Mouse (Mus musculus) neural tube, embryonic 15.5 days (tissue): ENCODE results near the gene Spns3. TPM values are rescaled to one million over a fixed set of nuclear protein-coding genes. Genes with fewer than 3 reads are reported as not detected.
A peak's percentile ranks its signal among the peaks of the same experiment; 100 is the strongest.

Source experiments
- ATAC-seq: fragments of 200-750 bp; cut with Nextera tagmentation; 2 replicates; pipeline ENCODE4 v1.8.0; 2017; ENCODE audit warnings: mild to moderate bottlenecking, moderate TSS enrichment, moderate library complexity; ENCODE audit not compliant: low FRiP score
- H3K27ac ChIP-seq: fragments of 300-500 bp; sonication (generic); replicated peaks from 2 replicates; pipeline ENCODE4 v1.5.1; 2015; ENCODE audit warnings: mild to moderate bottlenecking, inconsistent platforms
- H3K27me3 ChIP-seq: fragments of 300-500 bp; sonication (generic); replicated peaks from 2 replicates; pipeline ENCODE4 v1.6.1; 2015; ENCODE audit warnings: inconsistent platforms
- H3K36me3 ChIP-seq: fragments of 300-500 bp; sonication (generic); 2 replicates; pipeline ENCODE4 v1.6.1; 2015; ENCODE audit warnings: inconsistent platforms
- H3K4me1 ChIP-seq: fragments of 300-500 bp; sonication (generic); 2 replicates; pipeline ENCODE4 v1.6.1; 2015; ENCODE audit warnings: inconsistent platforms
- H3K4me2 ChIP-seq: fragments of 300-500 bp; sonication (generic); 2 replicates; pipeline ENCODE4 v1.6.1; 2015; ENCODE audit warnings: inconsistent platforms, mild to moderate bottlenecking, moderate library complexity
- H3K4me3 ChIP-seq: fragments of 300-500 bp; sonication (generic); replicated peaks from 2 replicates; pipeline ENCODE4 v1.5.1; 2015; ENCODE audit warnings: mild to moderate bottlenecking, inconsistent platforms
- H3K9ac ChIP-seq: fragments of 300-500 bp; sonication (generic); replicated peaks from 2 replicates; pipeline ENCODE4 v1.6.1; 2015; ENCODE audit warnings: mild to moderate bottlenecking, inconsistent platforms
- H3K9me3 ChIP-seq: fragments of 300-500 bp; sonication (generic); replicated peaks from 2 replicates; pipeline ENCODE4 v1.6.1; 2016; ENCODE audit warnings: inconsistent platforms
- WGBS: fragments of 180-500 bp; shearing (Covaris S2); methylation state at CpG from one replicate; pipeline ENCODE4 v1.1.7; 2015; ENCODE audit warnings: mixed read lengths; 5-methylcytosine and 5-hydroxymethylcytosine counted together
- polyA plus RNA-seq: library from polyadenylated mRNA; unstranded; fragments of >200 nt; fragmentation: Nextera tagmentation; extraction: Ambion mirVana; gene quantifications from 2 replicates; pipeline ENCODE4 v1.2.1, GENCODE M21; 2015

Gene Spns3
- polyA plus RNA-seq, 1 experiment from 2014 or later: 0.06 TPM

GRCm38 (mm10) chr11:72489397-72489796 lies 60.9 kb downstream of the Spns3 start:
- H3K9ac ChIP-seq: peak overlapping the region; percentile 87
- H3K4me2 ChIP-seq: peak overlapping the region; percentile 74
- H3K9me3 ChIP-seq: no peaks in the 10 kb centered on the region
- peaks cover 54% of the 10 kb centered on the region for H3K4me1 ChIP-seq
- WGBS: under 1% methylated on average over 20 of the region's 42 CpGs
- ATAC-seq: peak; percentile 42
- H3K27ac ChIP-seq: peak overlapping the region; percentile 91
- H3K4me3 ChIP-seq: peak overlapping the region; percentile 73
- H3K36me3 ChIP-seq: no peaks in the 10 kb centered on the region
- H3K27me3 ChIP-seq: no peaks in the 10 kb centered on the region

DNA sequence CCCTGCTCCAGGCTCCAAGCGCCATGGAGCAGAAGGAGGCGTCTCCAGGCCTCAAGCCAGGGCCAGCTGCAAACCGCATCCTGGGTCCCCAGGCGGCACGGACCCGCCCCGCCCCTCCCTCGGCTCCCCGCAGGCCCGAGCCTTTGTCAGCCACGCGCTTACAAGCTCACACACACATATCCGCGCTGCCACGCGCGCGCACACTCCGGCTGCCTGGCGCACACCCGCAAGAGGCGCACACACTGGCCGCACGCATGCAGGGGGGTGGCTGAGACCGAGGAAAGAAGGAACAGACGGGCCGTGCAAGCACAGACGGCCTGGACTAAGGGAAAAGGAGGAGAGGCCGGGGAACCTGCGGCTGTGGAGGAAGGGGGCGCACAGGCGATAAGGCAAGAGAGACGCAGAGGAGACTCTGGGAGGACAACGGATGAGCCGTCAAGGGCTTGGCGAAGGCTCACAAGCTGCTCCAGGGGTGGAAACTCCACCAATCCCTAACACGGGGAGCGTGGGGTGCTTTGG lies 61.5 kb downstream of the Spns3 start:
- WGBS: 1% methylated on average over 38 of the region's 38 CpGs
- H3K4me1 ChIP-seq: peaks cover 54% of the 10 kb centered on the region

GRCm38 (mm10) chr11:72487739-72488138 lies 62.6 kb downstream of the Spns3 start:
- no peak for ATAC-seq
- peak overlapping the region; percentile 73 for H3K4me3 ChIP-seq
- H3K4me1 ChIP-seq: peaks cover 56% of the 10 kb centered on the region
- no peaks in the 10 kb centered on the region for H3K9me3 ChIP-seq
- H3K9ac ChIP-seq: peak overlapping the region; percentile 87; the same call in 1 of the 2 replicates
- no peak overlapping the region for H3K27ac ChIP-seq
- 93% methylated on average over 2 of the region's 2 CpGs for WGBS
- H3K27me3 ChIP-seq: no peaks in the 10 kb centered on the region
- peak overlapping the region; percentile 74 for H3K4me2 ChIP-seq
- H3K36me3 ChIP-seq: no peaks in the 10 kb centered on the region

More for the DNA sequence above, 61.5 kb downstream of the Spns3 start:
- no peaks in the 10 kb centered on the region for H3K36me3 ChIP-seq
- H3K27me3 ChIP-seq: no peaks in the 10 kb centered on the region
- no peaks in the 10 kb centered on the region for H3K9me3 ChIP-seq
- H3K4me3 ChIP-seq: peak overlapping the region; percentile 73
- H3K9ac ChIP-seq: peak overlapping the region; percentile 87
- peak overlapping the region; percentile 91 for H3K27ac ChIP-seq
- ATAC-seq: peak; percentile 84
- H3K4me2 ChIP-seq: peak overlapping the region; percentile 74

DNA sequence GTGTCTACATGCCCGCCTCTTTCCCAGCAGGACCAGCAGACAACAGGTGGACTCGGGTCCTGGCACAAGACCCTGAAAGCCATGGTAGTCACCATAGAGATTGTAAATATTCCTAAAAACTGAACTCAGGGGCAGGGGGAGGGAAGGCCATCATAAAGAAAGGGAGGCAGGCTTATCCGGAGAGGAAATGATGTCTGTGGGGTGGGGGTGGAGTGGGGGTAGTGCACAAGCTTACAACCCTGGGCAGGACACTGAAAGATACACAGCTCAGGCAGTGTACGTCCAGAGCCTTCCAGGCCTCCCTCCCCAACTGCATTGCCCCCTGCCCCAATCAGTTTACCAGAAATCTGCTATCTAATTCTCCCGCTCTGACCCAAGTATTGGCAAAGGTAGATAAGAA lies 63.1 kb downstream of the Spns3 start:
- peak overlapping the region; percentile 74 for H3K4me2 ChIP-seq
- H3K27me3 ChIP-seq: no peaks in the 10 kb centered on the region
- 48% methylated on average over 5 of the region's 5 CpGs for WGBS
- peak overlapping the region; percentile 73 for H3K4me3 ChIP-seq
- H3K9me3 ChIP-seq: no peaks in the 10 kb centered on the region
- peak overlapping the region; percentile 87; the same call in 1 of the 2 replicates for H3K9ac ChIP-seq
- H3K4me1 ChIP-seq: peaks cover 62% of the 10 kb centered on the region
- no peak for ATAC-seq
- no peaks in the 10 kb centered on the region for H3K36me3 ChIP-seq
- no peak overlapping the region for H3K27ac ChIP-seq

- Histone ChIP-seq H3K27ac (no peak overlapping the region), H3K4me1 (peaks cover 62% of the 10 kb centered on the region)
These were observed 64.3 kb downstream of the Spns3 start for GRCm38 (mm10) chr11:72485960-72486359.

GRCm38 (mm10) chr11:72485157-72485556 lies 65.1 kb downstream of the Spns3 start:
- Histone ChIP-seq H3K36me3 (no peaks in the 10 kb centered on the region), H3K4me2 (no peak overlapping the region), H3K9ac (no peak overlapping the region), H3K4me1 (peaks cover 59% of the 10 kb centered on the region), H3K4me3 (no peak overlapping the region), H3K27ac (peak overlapping the region; percentile 1; the same call in 1 of the 2 replicates), H3K27me3 (no peaks in the 10 kb centered on the region), H3K9me3 (no peaks in the 10 kb centered on the region)
- 39% methylated on average over 5 of the region's 5 CpGs for WGBS
- no peak for ATAC-seq

More at GRCm38 (mm10) chr11:72485960-72486359, 64.3 kb downstream of the Spns3 start:
- Histone ChIP-seq H3K27me3 (no peaks in the 10 kb centered on the region), H3K4me3 (no peak overlapping the region), H3K9me3 (no peaks in the 10 kb centered on the region), H3K36me3 (no peaks in the 10 kb centered on the region), H3K4me2 (no peak overlapping the region), H3K9ac (no peak overlapping the region)
- WGBS: 76% methylated on average over 11 of the region's 11 CpGs
- no peak for ATAC-seq

DNA sequence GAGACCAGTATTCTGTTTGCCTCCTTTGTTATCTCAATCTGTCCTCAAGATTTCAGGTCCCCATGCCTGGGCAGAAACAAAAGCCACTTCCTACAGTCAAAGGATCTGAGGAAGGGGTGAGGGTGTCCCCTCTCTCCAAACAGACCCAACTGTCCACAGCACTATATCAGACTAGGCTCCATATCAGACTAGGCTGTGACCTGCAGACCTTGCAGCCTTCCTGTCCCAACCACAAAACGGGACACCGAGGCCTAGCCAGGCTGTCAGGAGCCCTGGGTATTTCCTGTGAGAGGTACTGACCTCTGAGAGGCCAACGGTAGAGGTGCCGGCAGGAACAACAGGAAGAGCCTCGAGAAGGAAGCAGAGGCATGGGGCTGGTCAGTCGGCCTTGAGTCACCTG lies 65.8 kb downstream of the Spns3 start:
- H3K4me3 ChIP-seq: no peak overlapping the region
- no peaks in the 10 kb centered on the region for H3K36me3 ChIP-seq
- no peaks in the 10 kb centered on the region for H3K9me3 ChIP-seq
- H3K4me2 ChIP-seq: no peak overlapping the region
- no peaks in the 10 kb centered on the region for H3K27me3 ChIP-seq
- 68% methylated on average over 6 of the region's 6 CpGs for WGBS
- no peak for ATAC-seq
- H3K27ac ChIP-seq: no peak overlapping the region
- H3K9ac ChIP-seq: no peak overlapping the region
- peaks cover 56% of the 10 kb centered on the region for H3K4me1 ChIP-seq

DNA sequence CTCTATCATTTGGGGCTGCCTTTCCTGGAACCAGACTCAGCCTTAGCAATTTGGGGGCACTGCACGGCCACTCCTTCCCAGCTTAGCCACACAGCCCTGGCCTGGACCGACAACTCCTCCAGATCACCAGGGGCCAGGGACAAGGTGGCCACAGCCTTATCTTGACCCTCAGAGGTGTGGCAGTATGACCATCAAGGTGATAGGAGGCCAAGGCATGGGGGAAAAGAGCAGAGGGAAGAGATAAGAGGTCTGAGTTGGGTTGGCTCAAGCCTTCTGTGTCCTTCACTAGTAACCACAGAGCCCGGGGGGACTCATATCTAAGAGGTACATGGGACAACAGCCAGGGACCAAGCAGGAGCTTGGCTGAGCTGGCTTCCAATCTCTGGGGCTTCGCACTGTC lies 68.4 kb downstream of the Spns3 start:
- no peaks in the 10 kb centered on the region for H3K27me3 ChIP-seq
- no peak overlapping the region for H3K9ac ChIP-seq
- 92% methylated on average over 4 of the region's 4 CpGs for WGBS
- no peaks in the 10 kb centered on the region for H3K36me3 ChIP-seq
- H3K9me3 ChIP-seq: no peaks in the 10 kb centered on the region
- no peak for ATAC-seq
- no peak overlapping the region for H3K4me2 ChIP-seq
- peaks cover 49% of the 10 kb centered on the region for H3K4me1 ChIP-seq
- no peak overlapping the region for H3K27ac ChIP-seq
- no peak overlapping the region for H3K4me3 ChIP-seq

GRCm38 (mm10) chr11:72481313-72481712 lies 69.0 kb downstream of the Spns3 start:
- Histone ChIP-seq H3K27ac (no peak overlapping the region), H3K4me2 (no peak overlapping the region), H3K9ac (no peak overlapping the region), H3K4me1 (peaks cover 49% of the 10 kb centered on the region), H3K9me3 (no peaks in the 10 kb centered on the region), H3K27me3 (no peaks in the 10 kb centered on the region), H3K36me3 (no peaks in the 10 kb centered on the region), H3K4me3 (no peak overlapping the region)
- no peak for ATAC-seq
- WGBS: 73% methylated on average over 5 of the region's 5 CpGs

GRCm38 (mm10) chr11:72479499-72479898 lies 70.8 kb downstream of the Spns3 start:
- 0 out of 2 replicates have a peak, but pooled peaks cover 1% of the 10 kb centered on the region for H3K36me3 ChIP-seq
- peaks cover 43% of the 10 kb centered on the region for H3K4me1 ChIP-seq
- H3K4me3 ChIP-seq: no peak overlapping the region
- ATAC-seq: no peak
- no peak overlapping the region for H3K4me2 ChIP-seq
- no peak overlapping the region for H3K9ac ChIP-seq
- H3K9me3 ChIP-seq: no peaks in the 10 kb centered on the region
- H3K27me3 ChIP-seq: no peaks in the 10 kb centered on the region
- WGBS: 82% methylated on average over 2 of the region's 2 CpGs
- no peak overlapping the region for H3K27ac ChIP-seq

DNA sequence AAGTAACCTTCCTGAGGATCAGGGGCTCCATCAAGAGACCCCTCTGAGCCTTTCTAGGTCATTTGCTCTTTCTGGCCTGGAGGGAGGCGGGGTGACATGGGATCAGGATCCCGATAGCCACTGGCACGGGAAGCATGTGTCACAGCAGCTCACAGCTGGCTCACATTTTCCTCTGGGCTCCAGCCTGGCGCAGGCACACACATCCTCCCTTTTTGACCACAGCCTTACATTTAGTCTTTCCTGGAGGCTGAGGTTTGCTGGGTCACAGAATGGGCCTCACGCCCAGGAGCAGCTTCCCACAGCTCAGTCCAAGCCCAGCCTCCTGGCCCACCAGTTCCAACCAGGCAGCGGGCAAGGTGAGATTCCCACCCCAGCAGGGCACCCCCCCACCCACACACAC lies 72.1 kb downstream of the Spns3 start:
- H3K27me3 ChIP-seq: no peaks in the 10 kb centered on the region
- no peak overlapping the region for H3K9ac ChIP-seq
- ATAC-seq: no peak
- H3K4me2 ChIP-seq: no peak overlapping the region
- H3K27ac ChIP-seq: 0 out of 2 replicates have a peak overlapping the region, but pooled peaks have one; percentile 37
- peaks cover 7% of the 10 kb centered on the region; the same call in 1 of the 2 replicates for H3K36me3 ChIP-seq
- no peaks in the 10 kb centered on the region for H3K9me3 ChIP-seq
- H3K4me1 ChIP-seq: peaks cover 43% of the 10 kb centered on the region
- H3K4me3 ChIP-seq: no peak overlapping the region
- 82% methylated on average over 6 of the region's 6 CpGs for WGBS

GRCm38 (mm10) chr11:72477653-72478052 lies 72.7 kb downstream of the Spns3 start:
- WGBS: 92% methylated on average over 1 of the region's 1 CpGs
- Histone ChIP-seq H3K36me3 (peaks cover 12% of the 10 kb centered on the region), H3K4me3 (no peak overlapping the region), H3K9me3 (no peaks in the 10 kb centered on the region), H3K4me1 (peaks cover 40% of the 10 kb centered on the region), H3K4me2 (no peak overlapping the region), H3K27ac (no peak overlapping the region), H3K9ac (no peak overlapping the region), H3K27me3 (no peaks in the 10 kb centered on the region)
- no peak for ATAC-seq
